Mouse (Mus musculus) bone marrow macrophage, adult 2 months (primary cell): ENCODE measurements at regions not wholly inside any gene's neighbourhood (a gene's known extent, or its start where the extent isn't known, plus 50 kb on each side); places are given as distances from the start of the nearest gene placed in this dataset.
A peak's percentile ranks its signal among the peaks of the same experiment; 100 is the strongest.

ENCODE experiments used
- H3K27ac ChIP-seq: 2 replicates; pipeline ENCODE4 v1.5.1; 2012; ENCODE audit warnings: low read depth, low read length; ENCODE audit not compliant: insufficient read depth
- H3K4me1 ChIP-seq: 2 replicates; pipeline ENCODE4 v1.6.1; 2012; ENCODE audit warnings: low read length; ENCODE audit not compliant: control insufficient read depth, insufficient read depth
- H3K4me3 ChIP-seq: 2 replicates; pipeline ENCODE4 v1.5.1; 2012; ENCODE audit warnings: mild to moderate bottlenecking, low read length, moderate library complexity; ENCODE audit not compliant: insufficient read depth
- CTCF ChIP-seq: IDR thresholded peaks from 2 replicates; pipeline ENCODE4 v1.5.1; 2012; ENCODE audit warnings: low read depth, mild to moderate bottlenecking, low read length, moderate library complexity
- POLR2A ChIP-seq: IDR thresholded peaks from 2 replicates; pipeline ENCODE4 v1.6.1; 2012; ENCODE audit warnings: mild to moderate bottlenecking, low read depth, low read length, borderline replicate concordance

DNA sequence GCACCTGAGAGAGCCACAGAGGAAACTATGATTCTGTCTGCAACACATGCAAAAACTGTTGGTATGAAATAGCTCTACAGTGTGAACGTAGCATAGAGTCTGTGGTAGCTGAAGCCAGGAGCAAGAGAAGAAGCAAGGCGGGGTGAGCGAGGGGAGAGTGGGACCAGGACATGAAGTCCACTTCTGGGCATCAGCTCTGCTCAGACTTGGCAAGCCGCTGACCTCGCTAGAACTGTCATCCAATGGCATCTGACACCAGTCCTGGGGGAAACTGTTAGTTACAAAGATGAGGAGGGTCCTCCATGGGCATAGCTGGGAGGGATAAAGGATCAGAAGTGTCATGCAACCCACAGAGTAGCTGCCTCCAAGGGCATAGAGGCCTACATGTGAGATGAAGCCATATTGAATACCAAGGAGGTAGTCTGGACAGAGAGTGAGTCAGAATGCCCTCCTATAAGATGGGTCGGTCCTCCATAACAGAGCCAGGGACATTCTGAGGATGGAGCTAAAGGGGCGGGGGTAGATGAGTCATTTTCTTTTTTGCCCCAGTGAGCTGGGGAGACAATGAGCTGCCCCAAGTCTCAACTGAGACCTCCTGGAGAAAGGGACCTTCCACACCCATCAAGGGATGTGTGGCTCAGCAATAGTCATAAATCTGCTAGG lies 102.0 kb downstream of the 1810010D01Rik start:
- Histone ChIP-seq H3K27ac (peak overlapping the region; percentile 30), H3K4me1 (peaks cover 68% of the 10 kb centered on the region), H3K4me3 (no peak overlapping the region)
- no peak for TF ChIP-seq CTCF
- TF ChIP-seq POLR2A: no peak

DNA sequence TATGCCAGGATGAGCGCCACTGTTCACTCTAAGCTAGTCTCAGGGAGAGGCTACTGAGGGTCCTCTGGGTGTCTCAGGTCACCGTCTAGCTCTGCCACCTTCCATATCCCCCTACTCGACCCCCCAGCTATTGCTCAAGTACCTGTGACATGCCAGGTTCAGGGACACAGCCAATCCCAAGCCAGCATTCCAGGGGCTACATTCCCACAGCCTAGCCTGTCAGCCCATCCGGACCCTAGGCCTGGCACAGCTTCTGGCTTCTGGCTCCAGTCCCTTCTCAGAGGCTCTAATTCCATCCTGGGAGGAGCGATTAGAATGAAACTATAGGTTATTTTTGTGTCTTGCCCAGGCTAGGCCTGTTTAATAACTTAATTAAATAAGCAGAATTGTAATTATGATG lies 105.2 kb downstream of the 1810010D01Rik start:
- TF ChIP-seq POLR2A (no peak), CTCF (no peak)
- Histone ChIP-seq H3K27ac (no peak overlapping the region), H3K4me3 (no peak overlapping the region), H3K4me1 (peaks cover 43% of the 10 kb centered on the region)

DNA sequence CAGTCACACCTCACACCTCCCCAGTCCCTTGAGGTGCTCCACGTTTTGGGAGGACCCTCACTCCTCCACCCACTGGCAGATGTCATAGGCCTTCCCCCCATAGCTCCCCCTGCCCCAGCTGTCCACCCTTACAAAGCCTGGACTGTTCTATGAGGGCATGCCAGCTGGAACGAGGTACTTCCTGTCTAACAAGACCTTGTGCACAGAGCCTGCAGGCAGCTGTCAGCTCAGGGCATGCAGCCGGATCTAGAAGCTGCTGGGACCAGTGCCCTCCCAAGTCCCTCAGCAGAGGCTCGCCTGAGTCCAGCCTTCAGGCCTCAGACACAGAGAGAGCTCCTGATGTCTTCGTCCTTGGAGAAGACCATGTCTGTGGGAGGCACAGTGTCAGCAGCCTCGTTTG lies 105.7 kb downstream of the 1810010D01Rik start:
- peaks cover 44% of the 10 kb centered on the region for H3K4me1 ChIP-seq
- H3K4me3 ChIP-seq: no peak overlapping the region
- no peak for TF ChIP-seq CTCF
- TF ChIP-seq POLR2A: no peak
- no peak overlapping the region for H3K27ac ChIP-seq

DNA sequence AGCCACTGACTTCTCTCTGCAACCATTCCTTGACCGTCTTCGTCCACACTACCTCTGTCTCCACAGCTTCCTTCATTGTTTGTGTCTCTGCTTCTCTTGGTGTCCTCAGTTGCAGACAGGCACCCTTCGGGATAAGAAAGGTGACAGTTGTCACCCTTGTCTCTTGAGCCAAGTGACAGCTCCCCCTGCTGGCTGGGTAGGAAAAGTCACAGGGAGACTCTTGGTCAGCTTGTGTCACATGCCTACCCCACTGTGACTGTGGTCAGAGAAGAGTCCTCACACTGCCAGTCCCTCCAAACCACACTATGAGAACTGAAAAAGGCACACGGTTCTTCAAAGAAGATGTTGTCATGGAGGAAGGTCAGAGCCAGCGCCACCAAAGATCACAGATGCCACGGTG lies 109.6 kb downstream of the 1810010D01Rik start:
- peaks cover 15% of the 10 kb centered on the region for H3K4me1 ChIP-seq
- no peak overlapping the region for H3K4me3 ChIP-seq
- peak; percentile 89 for TF ChIP-seq CTCF
- TF ChIP-seq POLR2A: no peak
- no peak overlapping the region for H3K27ac ChIP-seq

DNA sequence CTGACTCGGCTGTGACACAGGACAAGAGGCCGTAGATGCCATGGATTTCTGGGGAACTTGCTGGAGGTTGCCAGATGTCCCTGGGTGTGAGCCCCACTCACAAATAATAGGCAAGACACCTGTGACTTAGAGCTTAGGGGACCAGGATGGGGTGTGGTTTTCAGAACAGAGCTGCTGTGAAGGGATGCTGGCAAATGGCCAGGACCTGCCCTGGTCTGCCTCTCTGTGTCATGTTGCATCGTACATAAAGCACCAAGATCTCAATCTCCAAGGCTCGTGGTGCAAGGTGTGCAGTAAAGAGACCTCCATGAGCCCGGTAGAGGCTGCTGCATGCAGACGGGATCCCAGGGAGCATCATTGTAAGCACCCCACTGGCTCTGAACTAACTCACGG lies 113.8 kb downstream of the 1810010D01Rik start:
- Histone ChIP-seq H3K27ac (no peak overlapping the region), H3K4me1 (peaks cover 21% of the 10 kb centered on the region), H3K4me3 (no peak overlapping the region)
- TF ChIP-seq POLR2A (no peak), CTCF (no peak)

DNA sequence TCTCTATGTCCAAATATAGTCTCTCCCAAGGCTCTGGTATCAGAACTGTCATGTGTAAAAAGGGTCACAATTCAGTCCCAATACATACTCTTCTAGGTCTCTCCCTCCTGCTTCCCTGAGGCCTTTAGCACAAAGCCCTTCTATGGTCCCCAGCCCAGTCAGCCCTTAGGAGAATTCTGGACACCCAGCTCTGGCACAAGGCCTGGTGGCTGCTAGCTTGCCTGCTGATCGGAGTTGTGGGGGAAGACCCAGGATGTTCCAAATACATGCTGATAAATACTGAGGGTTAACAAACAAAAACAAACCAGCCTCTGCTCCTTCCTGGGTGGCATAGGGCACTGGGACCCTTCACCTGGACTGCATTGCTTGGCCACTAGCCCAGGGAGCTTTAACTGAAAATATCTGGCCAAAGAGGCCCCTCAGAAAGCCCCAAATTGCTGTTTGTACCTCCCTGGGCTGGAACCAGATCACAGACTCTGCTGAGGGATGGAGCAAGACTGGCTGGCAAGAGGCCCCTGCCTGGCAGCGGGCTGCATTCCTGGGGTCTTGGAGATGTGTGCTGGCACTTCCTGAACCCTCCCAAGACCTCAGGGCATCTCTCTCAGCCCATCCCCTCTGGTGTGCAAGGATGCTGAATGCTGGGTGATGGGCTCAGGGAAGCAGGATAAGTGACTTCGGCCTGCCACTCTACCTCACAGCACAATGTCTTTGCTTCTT lies 114.3 kb downstream of the 1810010D01Rik start:
- Histone ChIP-seq H3K4me1 (peaks cover 24% of the 10 kb centered on the region), H3K4me3 (no peak overlapping the region), H3K27ac (no peak overlapping the region)
- no peak for TF ChIP-seq POLR2A
- TF ChIP-seq CTCF: no peak

DNA sequence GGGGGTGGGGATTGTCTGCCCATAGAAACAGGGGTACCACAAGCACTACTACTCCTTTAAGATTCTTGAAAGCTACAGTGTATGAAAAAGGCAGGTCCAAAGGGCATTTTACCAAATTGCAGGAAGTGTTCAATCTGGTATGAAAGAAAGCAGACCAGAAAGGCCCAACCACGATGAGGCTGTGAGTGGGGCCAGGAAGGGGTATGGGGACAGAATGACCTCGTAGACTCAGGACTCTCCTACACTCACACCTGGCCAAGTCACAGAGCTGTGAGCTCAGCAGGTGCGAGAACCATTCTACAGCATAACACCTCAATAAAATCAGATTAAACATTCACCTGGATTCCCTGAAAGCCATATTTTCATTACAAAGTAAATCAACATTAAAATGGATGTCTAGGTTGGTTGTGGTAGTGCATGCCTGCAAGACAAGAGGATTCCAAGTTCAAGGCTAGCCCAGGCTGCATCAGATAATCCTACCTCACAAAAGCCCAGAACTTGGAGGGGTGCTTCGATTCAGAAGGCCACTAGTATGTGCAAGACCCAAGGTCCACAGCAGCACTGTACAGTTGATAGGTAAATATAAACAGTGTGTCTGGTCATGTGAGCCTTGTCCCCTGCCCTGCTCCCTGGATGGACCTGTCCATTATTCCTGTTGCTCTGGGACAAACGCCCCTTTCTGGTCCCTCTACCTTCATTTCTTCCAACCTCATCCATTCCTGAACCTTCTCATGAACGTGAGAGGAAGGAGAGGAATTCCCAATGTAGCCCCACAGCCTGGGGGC lies 115.3 kb downstream of the 1810010D01Rik start:
- H3K4me3 ChIP-seq: no peak overlapping the region
- no peak for TF ChIP-seq POLR2A
- no peak for TF ChIP-seq CTCF
- H3K27ac ChIP-seq: no peak overlapping the region

DNA sequence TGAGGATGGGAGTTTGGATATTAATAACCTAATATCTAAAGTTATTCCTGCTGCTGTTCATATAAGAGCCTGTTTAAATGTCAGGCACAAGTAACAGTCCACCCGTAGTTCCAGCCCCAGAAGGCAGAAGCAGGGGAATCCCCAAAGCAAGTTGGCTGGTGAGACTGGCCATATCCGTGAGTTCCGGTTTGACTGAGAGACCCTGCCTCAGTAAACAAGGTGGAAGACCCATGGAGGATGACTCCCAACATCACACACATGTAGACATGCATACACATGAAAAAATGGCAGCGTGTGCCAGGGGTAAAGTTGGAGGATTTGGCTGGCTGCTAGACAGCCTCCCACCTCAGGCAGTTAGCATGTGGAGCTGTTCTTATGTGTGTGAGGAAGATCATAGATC lies 117.1 kb downstream of the 1810010D01Rik start:
- TF ChIP-seq CTCF (no peak), POLR2A (no peak)
- Histone ChIP-seq H3K4me1 (peaks cover 26% of the 10 kb centered on the region), H3K27ac (no peak overlapping the region)

More for the DNA sequence above, 115.3 kb downstream of the 1810010D01Rik start:
- H3K4me1 ChIP-seq: peaks cover 29% of the 10 kb centered on the region

DNA sequence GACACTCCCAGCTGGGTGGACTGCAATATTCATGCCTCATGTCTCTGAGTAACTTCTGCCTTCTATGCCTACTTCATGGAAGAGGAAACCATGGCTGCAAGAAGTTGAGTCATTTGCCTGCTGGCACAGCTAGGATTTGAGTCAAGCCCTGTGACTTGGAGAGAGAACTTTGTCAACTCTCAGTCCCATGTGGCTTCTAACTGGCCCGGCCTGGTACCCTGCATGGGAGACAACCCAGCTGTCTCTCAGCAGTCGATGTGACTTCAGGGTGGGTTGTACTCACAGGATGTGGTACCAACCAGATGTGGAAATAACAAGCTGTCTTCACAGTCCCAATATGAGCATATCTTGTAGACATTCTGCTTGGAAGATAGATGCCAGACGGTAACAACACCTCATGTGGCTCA lies 118.6 kb downstream of the 1810010D01Rik start:
- peak overlapping the region; percentile 66 for H3K27ac ChIP-seq
- peaks cover 26% of the 10 kb centered on the region for H3K4me1 ChIP-seq
- H3K4me3 ChIP-seq: no peak overlapping the region
- no peak for TF ChIP-seq CTCF
- TF ChIP-seq POLR2A: no peak

More for the DNA sequence above, 117.1 kb downstream of the 1810010D01Rik start:
- H3K4me3 ChIP-seq: no peak overlapping the region
